Mouse (Mus musculus) G1E (cell line): ENCODE measurements around the gene Zbtb25.

ENCODE experiments used
- CTCF ChIP-seq: IDR thresholded peaks from 2 replicates; pipeline ENCODE4 v1.5.1; 2012; ENCODE audit warnings: low read depth, low read length, inconsistent platforms, mixed read lengths
- GATA1 ChIP-seq: IDR thresholded peaks from 2 replicates; pipeline ENCODE4 v1.6.1; 2012; ENCODE audit warnings: borderline replicate concordance, low read length, inconsistent platforms, mixed read lengths
- GATA2 ChIP-seq: IDR thresholded peaks from 2 replicates; pipeline ENCODE4 v1.6.1; 2012; ENCODE audit warnings: low read depth, low read length, inconsistent platforms, borderline replicate concordance
- POLR2AphosphoS5 ChIP-seq: IDR thresholded peaks from 2 replicates; pipeline ENCODE4 v1.6.1; 2012; ENCODE audit warnings: low read depth, low read length, inconsistent platforms; ENCODE audit not compliant: insufficient replicate concordance
- TAL1 ChIP-seq: conservative IDR thresholded peaks from 2 replicates; pipeline ENCODE4 v1.6.1; 2012; ENCODE audit warnings: low read depth, low read length, inconsistent platforms, mixed read lengths

GRCm38 (mm10) chr12:76409166-76409565 lies 39.8 kb upstream of the Zbtb25 start:
- TF ChIP-seq CTCF (no peak), TAL1 (no peak), GATA1 (no peak), POLR2AphosphoS5 (no peak), GATA2 (no peak)
